ENCODE assay signal across 17 mouse cellular contexts in the genomic region with DNA sequence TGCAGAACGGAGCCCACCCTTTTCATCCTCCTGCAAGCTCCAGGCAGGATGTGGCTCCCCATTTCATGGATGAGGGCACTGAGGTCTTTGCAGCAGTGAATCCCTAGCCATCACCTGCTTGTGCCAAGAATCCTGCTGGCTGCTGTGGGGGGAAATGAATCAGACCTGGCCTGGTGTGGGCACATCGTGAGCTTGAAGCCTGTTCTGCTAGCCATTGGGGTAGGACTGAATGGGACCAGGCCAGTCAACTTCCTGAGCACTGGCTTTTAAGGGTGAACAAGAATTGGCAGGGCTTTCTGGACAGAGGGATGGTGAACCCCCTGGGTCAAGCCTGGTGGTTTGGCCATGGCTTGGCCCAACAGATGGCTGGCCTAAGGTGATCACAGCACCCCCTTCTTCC. TPM values are rescaled to one million over a fixed set of nuclear protein-coding genes. Genes with fewer than 3 reads are reported as not detected.
DNase-seq lines count a peak whose midpoint lies in the region; ATAC-seq and TF ChIP-seq lines count a peak whose summit lies in the region.
"Had no signal": no experiment of that assay in that cellular context is flagged by ENCODE, and none has a peak within 500 bp of the region (broad histone marks: within the 10 kb centered on the region; RNA-seq: fewer than 3 reads in every experiment).

No protein-coding gene starts in this region.

- no peak overlapping the region for H3K4me3 ChIP-seq in embryonic facial prominence, embryonic 13.5 days
- no peak overlapping the region for H3K4me3 ChIP-seq in embryonic facial prominence, embryonic 10.5 days
- H3K4me3 ChIP-seq in cortical plate, adult 2 months (ENCODE audit: insufficient read depth, low read length): peak overlapping the region; percentile 40
- H3K4me3 ChIP-seq in midbrain, embryonic 14.5 days (replicated peaks; ENCODE audit: low read depth, low read length): peak overlapping the region; percentile 53

- H3K9ac ChIP-seq in embryonic facial prominence, embryonic 13.5 days: no peak overlapping the region
- peak overlapping the region; percentile 75; the same call in 1 of the 2 replicates for H3K9ac ChIP-seq in midbrain, embryonic 14.5 days (replicated peaks; ENCODE audit: low read length)
- H3K9ac ChIP-seq: embryonic facial prominence, embryonic 15.5 days had no signal

- H3K9me3 ChIP-seq in embryonic facial prominence, embryonic 13.5 days: peaks cover 3% of the 10 kb centered on the region; the same call in 1 of the 2 replicates
- peaks cover 4% of the 10 kb centered on the region; the same call in 1 of the 2 replicates for H3K9me3 ChIP-seq in embryonic facial prominence, embryonic 10.5 days
- no peaks in the 10 kb centered on the region for H3K9me3 ChIP-seq in midbrain, embryonic 14.5 days (ENCODE audit: control insufficient read depth, low read length)
- H3K9me3 ChIP-seq: embryonic facial prominence, embryonic 15.5 days had no signal

- no peaks in the 10 kb centered on the region for H3K36me3 ChIP-seq in embryonic facial prominence, embryonic 13.5 days
- H3K36me3 ChIP-seq in embryonic facial prominence, embryonic 10.5 days (replicated peaks): no peaks in the 10 kb centered on the region
- no peaks in the 10 kb centered on the region for H3K36me3 ChIP-seq in midbrain, embryonic 14.5 days (ENCODE audit: control insufficient read depth, insufficient read depth, low read length)
- H3K36me3 ChIP-seq: embryonic facial prominence, embryonic 15.5 days had no signal

- WGBS in embryonic facial prominence, embryonic 13.5 days: 73% methylated on average over 2 of the region's 2 CpGs
- 72% methylated on average over 2 of the region's 2 CpGs for WGBS in embryonic facial prominence, embryonic 10.5 days
- WGBS in midbrain, embryonic 14.5 days: 89% methylated on average over 2 of the region's 2 CpGs

- peaks cover 6% of the 10 kb centered on the region for H3K4me1 ChIP-seq in embryonic facial prominence, embryonic 13.5 days
- H3K4me1 ChIP-seq in embryonic facial prominence, embryonic 10.5 days: peaks cover 9% of the 10 kb centered on the region
- H3K4me1 ChIP-seq in cortical plate, adult 2 months (ENCODE audit: control insufficient read depth, insufficient read depth, low read length): peaks cover 4% of the 10 kb centered on the region; the same call in 1 of the 2 replicates
- peaks cover 8% of the 10 kb centered on the region; the same call in 1 of the 2 replicates for H3K4me1 ChIP-seq in midbrain, embryonic 14.5 days (ENCODE audit: control insufficient read depth, insufficient read depth, low read length)

- H3K4me2 ChIP-seq in embryonic facial prominence, embryonic 13.5 days: peak overlapping the region; percentile 77; the same call in 1 of the 2 replicates
- H3K4me2 ChIP-seq in midbrain, embryonic 14.5 days (ENCODE audit: low read length): peak overlapping the region; percentile 66

- TF ChIP-seq POLR2A in cortical plate, adult 2 months (IDR thresholded peaks at IDR 0.05; ENCODE audit: extremely low read depth, insufficient read depth, low read length): no peak

- H3K27me3 ChIP-seq in embryonic facial prominence, embryonic 13.5 days: peaks cover 48% of the 10 kb centered on the region
- peaks cover 49% of the 10 kb centered on the region for H3K27me3 ChIP-seq in embryonic facial prominence, embryonic 10.5 days (replicated peaks; ENCODE audit: low read depth, poor library complexity, severe bottlenecking)
- H3K27me3 ChIP-seq in midbrain, embryonic 14.5 days (ENCODE audit: control insufficient read depth, insufficient read depth, low read length): no peaks in the 10 kb centered on the region

- no peak for ATAC-seq in embryonic facial prominence, embryonic 13.5 days (ENCODE audit: insufficient number of reproducible peaks, insufficient read depth, low FRiP score, low TSS enrichment, low read depth)
- no peak for ATAC-seq in midbrain, embryonic 14.5 days (ENCODE audit: low FRiP score, low TSS enrichment)

- TF ChIP-seq CTCF in cortical plate, adult 2 months (IDR thresholded peaks at IDR 0.05; ENCODE audit: extremely low read depth, insufficient read depth, low read length): no peak

- no peak overlapping the region for H3K27ac ChIP-seq in embryonic facial prominence, embryonic 13.5 days
- H3K27ac ChIP-seq in embryonic facial prominence, embryonic 10.5 days (replicated peaks): no peak overlapping the region
- 0 out of 2 replicates have a peak overlapping the region, but pooled peaks have one; percentile 22 for H3K27ac ChIP-seq in cortical plate, adult 2 months (ENCODE audit: insufficient read depth, low read length)
- H3K27ac ChIP-seq in midbrain, embryonic 14.5 days (replicated peaks; ENCODE audit: low read depth, low read length): no peak overlapping the region
- H3K27ac ChIP-seq: embryonic facial prominence, embryonic 15.5 days had no signal

- no peak for DNase-seq in embryonic facial prominence, embryonic 10.5 days (ENCODE audit: low spot score)
- DNase-seq in cerebellum, adult 11 months: peak; percentile 67
- no peak for DNase-seq in midbrain, embryonic 14.5 days
- no peak for DNase-seq in thymus, adult 18-20 months
- no peak for DNase-seq in kidney, postnatal 14 days
- DNase-seq in layer of hippocampus, adult 9-11 months: no peak
- DNase-seq: adrenal gland, postnatal 10 days; heart, adult 11 months; kidney, adult 11 months; lung, adult 2 months; thymus, adult 2 months had no signal

RNA-seq across cellular contexts. Expression of a gene that starts 15.0 kb away (rescaled TPM):
- polyA plus RNA-seq in embryonic facial prominence, embryonic 13.5 days (2015; fragmentation: Nextera tagmentation; extraction: Ambion mirVana): 0.34 and 0.37 TPM in 2 replicates
- 0.10 and 0.23 TPM in 2 replicates for polyA plus RNA-seq in embryonic facial prominence, embryonic 10.5 days (2016; fragmentation: Nextera tagmentation; extraction: Ambion mirVana)
- polyA plus RNA-seq in cortical plate, adult 2 months (2012; rRNA removed): 191 and 197 TPM in 2 replicates
- polyA plus RNA-seq in midbrain, embryonic 14.5 days (2014; fragmentation: Nextera tagmentation; extraction: Ambion mirVana): 10.1 and 11.3 TPM in 2 replicates

RNA-seq across cellular contexts. Expression of a gene that starts 31.5 kb away (rescaled TPM):
- polyA plus RNA-seq in embryonic facial prominence, embryonic 13.5 days (2015; fragmentation: Nextera tagmentation; extraction: Ambion mirVana): not detected in 2 replicates
- not detected in 2 replicates for polyA plus RNA-seq in embryonic facial prominence, embryonic 10.5 days (2016; fragmentation: Nextera tagmentation; extraction: Ambion mirVana)
- 0.08 TPM in 1 of 2 replicates, not detected in the other for polyA plus RNA-seq in cortical plate, adult 2 months (2012; rRNA removed)
- polyA plus RNA-seq in midbrain, embryonic 14.5 days (2014; fragmentation: Nextera tagmentation; extraction: Ambion mirVana): not detected in 2 replicates
- polyA plus RNA-seq: embryonic facial prominence, embryonic 15.5 days; heart, postnatal 0 days; large intestine, adult 2 months; limb, embryonic 11.5 days; lung, adult 2 months had no signal

RNA-seq across cellular contexts. Expression of a gene that starts 55.6 kb away (rescaled TPM):
- polyA plus RNA-seq in embryonic facial prominence, embryonic 13.5 days (2015; fragmentation: Nextera tagmentation; extraction: Ambion mirVana): not detected in 2 replicates
- not detected in 2 replicates for polyA plus RNA-seq in embryonic facial prominence, embryonic 10.5 days (2016; fragmentation: Nextera tagmentation; extraction: Ambion mirVana)
- not detected in 2 replicates for polyA plus RNA-seq in cortical plate, adult 2 months (2012; rRNA removed)
- polyA plus RNA-seq in midbrain, embryonic 14.5 days (2014; fragmentation: Nextera tagmentation; extraction: Ambion mirVana): not detected in 2 replicates
- polyA plus RNA-seq: embryonic facial prominence, embryonic 15.5 days; heart, postnatal 0 days; limb, embryonic 11.5 days; lung, adult 2 months; thymus, adult 2 months had no signal

Comparison
In these comparisons a context has a peak if more than half of its experiments do, and no peak if none do; other contexts are left out.
1. H3K4me3 ChIP-seq: peak in cortical plate, adult 2 months (single experiment) and midbrain, embryonic 14.5 days (single experiment); none in embryonic facial prominence, embryonic 13.5 days (single experiment) and embryonic facial prominence, embryonic 10.5 days (single experiment).
2. RNA of a gene that starts 15.0 kb away (polyA plus RNA-seq): 191 to 197 TPM in cortical plate, adult 2 months; 10.1 to 11.3 TPM in midbrain, embryonic 14.5 days, 0.34 to 0.37 TPM in embryonic facial prominence, embryonic 13.5 days and 0.10 to 0.23 TPM in embryonic facial prominence, embryonic 10.5 days; every median in the first group is over 10 times any median in the second.